Mouse (Mus musculus) brain, embryonic 18.5 days (tissue): ENCODE measurements around the gene Zfp787.
"Not testable (repeated sequence)": the region's sequence is repeated elsewhere in the genome, so short reads cannot be mapped to it uniquely, and the experiment has no call there.

ENCODE experiments used
- DNase-seq: peaks from one replicate; pipeline ENCODE4 v3.0.0-alpha.2; 2012; ENCODE audit warnings: low read depth, low spot score

Gene Zfp787

DNA sequence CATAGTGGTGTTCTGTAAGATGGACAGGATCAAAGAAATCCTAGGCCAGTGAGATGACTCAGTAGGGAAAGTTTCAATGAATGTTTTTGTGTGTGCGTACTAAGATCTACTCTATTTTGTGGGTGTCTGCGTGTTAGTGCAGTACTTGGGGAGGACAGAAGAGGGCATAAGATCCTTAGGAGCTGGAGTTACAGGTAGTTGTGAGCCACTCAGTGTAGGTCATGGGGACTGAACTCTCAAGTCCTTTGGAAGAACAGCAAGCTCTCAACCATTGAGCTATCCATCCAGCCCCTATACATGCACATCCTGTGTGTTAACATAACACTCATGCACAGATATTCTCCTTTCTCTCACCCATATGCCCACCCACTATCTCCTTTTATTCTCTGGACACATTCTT is 35.7 kb downstream of the Zfp787 start:
- not testable (repeated sequence) for DNase-seq

GRCm38 (mm10) chr7:6119501-6119900 is 36.3 kb downstream of the Zfp787 start:
- DNase-seq: no peak
